Mouse (Mus musculus) T-helper 2 cell (primary cell): ENCODE measurements around the gene Ssr3.

ENCODE experiments used
- in situ Hi-C: fragments of 300-600 bp; cut with MboI, MseI; formaldehyde crosslinking; loops from one replicate; pipeline ENCODE4 v1.15.1; 2025; ENCODE audit warnings: high pct_unique_total_duplicates

Gene Ssr3

DNA sequence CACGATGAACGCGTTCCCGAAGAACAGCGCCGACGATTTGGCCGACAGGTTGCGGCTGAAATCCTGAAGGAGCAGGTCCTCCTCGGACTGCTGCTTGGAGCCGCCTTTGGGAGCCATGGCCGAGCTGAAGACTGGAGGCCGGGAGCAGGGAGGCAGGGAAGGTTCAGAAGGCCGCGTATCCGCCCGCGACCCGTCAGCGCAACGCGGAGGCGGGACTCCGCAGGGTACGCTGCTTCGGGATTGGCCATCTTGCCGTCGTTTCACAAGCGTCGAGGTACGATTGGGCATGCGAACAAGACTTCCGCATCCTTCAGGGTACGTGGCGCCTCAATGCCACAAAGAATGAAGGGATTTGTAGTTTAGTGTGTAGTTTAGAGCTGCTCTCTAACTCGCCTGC, at the start of gene Ssr3:
TSS of gene Ssr3 (minus strand) at position 203 of the 397 bp plus-strand sequence.
- in situ Hi-C loops = loop anchor here (5.0 to 10.0 kb wide), 2 partner anchors 135 to 1408 kb away; partner anchors contain the start of gene Tiparp

- in situ Hi-C loops = no loop called here
Measured at GRCm38 (mm10) chr3:65441586-65442111, 49.2 kb upstream of the Ssr3 start.

GRCm38 (mm10) chr3:65438511-65439228, 46.2 kb upstream of the Ssr3 start:
- in situ Hi-C loops = no loop called here

DNA sequence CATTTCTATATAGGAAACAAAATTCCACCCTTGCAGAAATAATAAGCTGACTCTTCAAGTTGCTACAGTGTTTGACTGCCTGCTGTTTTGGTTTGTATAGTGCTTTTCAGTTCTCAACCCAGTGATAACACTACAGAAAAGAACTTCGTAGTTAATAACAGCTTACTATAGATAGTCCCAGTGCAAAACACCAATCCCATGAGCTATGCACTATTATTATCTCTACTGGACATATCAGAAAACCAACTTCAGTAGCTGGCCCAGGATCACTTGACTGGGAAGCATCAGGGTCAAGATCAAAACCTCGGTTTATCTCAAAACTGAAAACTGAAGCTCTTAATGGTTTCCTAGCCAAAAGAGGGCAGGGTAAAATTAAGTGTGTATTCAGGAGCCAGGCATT, 43.4 kb upstream of the Ssr3 start:
- in situ Hi-C loops = no loop called here

GRCm38 (mm10) chr3:65435101-65435571, 42.7 kb upstream of the Ssr3 start:
- in situ Hi-C loops = no loop called here

GRCm38 (mm10) chr3:65432236-65432635, 39.8 kb upstream of the Ssr3 start:
- in situ Hi-C loops = loop anchor here (5.0 kb wide), 1 partner anchor 35 kb away; no protein-coding TSS in a partner anchor

GRCm38 (mm10) chr3:65419706-65420105, 27.3 kb upstream of the Ssr3 start:
- in situ Hi-C loops = no loop called here

- in situ Hi-C loops = no loop called here
Measured at GRCm38 (mm10) chr3:65417913-65418594, 25.6 kb upstream of the Ssr3 start.

DNA sequence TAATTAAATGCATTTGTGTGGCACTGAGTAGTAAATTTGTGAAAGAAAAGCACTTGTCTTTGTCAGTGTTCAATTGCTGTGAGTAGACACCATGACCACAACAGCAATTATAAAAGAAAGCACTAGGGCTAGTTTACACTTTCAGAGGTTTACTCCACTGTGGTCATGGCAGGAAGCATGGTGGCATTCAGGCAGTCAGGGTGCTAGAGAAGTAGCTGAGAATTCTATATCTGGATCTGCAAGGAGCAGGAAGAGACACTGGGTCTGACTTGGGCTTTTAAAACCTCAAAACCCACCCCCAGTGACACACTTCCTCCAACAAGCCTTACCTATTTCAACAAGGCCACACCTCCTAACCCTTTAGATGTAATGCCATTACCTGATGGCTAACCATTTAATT, 24.1 kb upstream of the Ssr3 start:
- in situ Hi-C loops = no loop called here

- in situ Hi-C loops = no loop called here
Measured at GRCm38 (mm10) chr3:65407891-65408290, 15.5 kb upstream of the Ssr3 start.

GRCm38 (mm10) chr3:65405781-65406180, 13.4 kb upstream of the Ssr3 start:
- in situ Hi-C loops = no loop called here

GRCm38 (mm10) chr3:65397566-65397965, 5.1 kb upstream of the Ssr3 start:
- in situ Hi-C loops = loop anchor here (5.0 to 10.0 kb wide), 2 partner anchors 35 to 1413 kb away; no protein-coding TSS in a partner anchor

- in situ Hi-C loops = loop anchor here (5.0 to 10.0 kb wide), 2 partner anchors 35 to 1412 kb away; no protein-coding TSS in a partner anchor
Measured at GRCm38 (mm10) chr3:65396835-65397504, 4.5 kb upstream of the Ssr3 start.

GRCm38 (mm10) chr3:65395111-65395510, 2.7 kb upstream of the Ssr3 start:
- in situ Hi-C loops = loop anchor here (5.0 to 10.0 kb wide), 2 partner anchors 37 to 1410 kb away; no protein-coding TSS in a partner anchor

GRCm38 (mm10) chr3:65391784-65392420, 521 bp downstream of the Ssr3 start:
- in situ Hi-C loops = loop anchor here (5.0 to 10.0 kb wide), 2 partner anchors 135 to 1407 kb away; partner anchors contain the start of gene Tiparp

DNA sequence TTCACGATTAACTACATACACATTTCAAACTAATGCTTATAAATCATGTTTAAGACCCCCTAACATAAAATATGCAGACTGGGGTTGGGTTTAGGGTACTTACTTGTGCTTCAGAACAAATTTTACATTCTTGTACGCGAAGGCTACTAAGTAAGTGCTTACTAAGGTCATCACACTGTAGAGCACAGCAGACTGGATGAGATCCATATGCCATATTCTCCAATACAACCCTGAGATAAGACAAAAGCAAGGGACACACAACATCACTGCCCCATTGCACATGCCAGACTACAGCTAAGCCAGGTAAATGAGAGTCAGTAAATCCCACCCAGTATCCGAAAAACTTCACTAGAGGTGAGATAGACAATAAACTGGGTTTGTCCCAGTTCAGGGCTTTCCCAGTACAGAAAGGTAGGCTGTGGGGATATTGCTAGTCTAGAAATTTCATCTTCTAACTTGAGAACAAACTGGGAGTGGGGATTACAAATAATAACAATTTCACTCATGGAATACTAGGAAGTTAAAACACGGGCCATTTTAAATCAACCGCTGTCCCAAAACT, 1.1 kb downstream of the Ssr3 start:
- in situ Hi-C loops = loop anchor here (5.0 to 10.0 kb wide), 2 partner anchors 136 to 1407 kb away; partner anchors contain the start of gene Tiparp

- in situ Hi-C loops = no loop called here
Measured at GRCm38 (mm10) chr3:65385771-65386170, 6.7 kb downstream of the Ssr3 start.

GRCm38 (mm10) chr3:65384431-65384830, 8.0 kb downstream of the Ssr3 start:
- in situ Hi-C loops = no loop called here

DNA sequence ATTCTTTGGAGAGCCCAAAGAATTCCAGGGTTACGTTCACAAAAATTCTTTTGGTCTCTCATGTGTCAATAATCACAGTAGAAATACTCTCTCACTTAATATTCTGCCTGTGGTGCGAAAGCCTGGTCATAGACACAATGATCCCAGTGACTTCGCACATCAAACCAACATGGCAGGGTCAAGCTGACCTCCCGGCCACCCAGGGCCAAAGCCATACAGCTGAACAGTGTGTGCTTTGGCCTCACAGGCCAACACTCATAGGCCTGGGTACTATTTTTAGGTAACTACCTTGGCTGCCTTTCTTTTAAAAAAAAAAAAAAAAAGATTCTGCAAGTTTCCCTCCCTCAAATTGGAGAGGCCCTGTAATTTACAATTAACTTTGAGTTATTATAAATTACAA, 11.3 kb downstream of the Ssr3 start:
- in situ Hi-C loops = no loop called here

DNA sequence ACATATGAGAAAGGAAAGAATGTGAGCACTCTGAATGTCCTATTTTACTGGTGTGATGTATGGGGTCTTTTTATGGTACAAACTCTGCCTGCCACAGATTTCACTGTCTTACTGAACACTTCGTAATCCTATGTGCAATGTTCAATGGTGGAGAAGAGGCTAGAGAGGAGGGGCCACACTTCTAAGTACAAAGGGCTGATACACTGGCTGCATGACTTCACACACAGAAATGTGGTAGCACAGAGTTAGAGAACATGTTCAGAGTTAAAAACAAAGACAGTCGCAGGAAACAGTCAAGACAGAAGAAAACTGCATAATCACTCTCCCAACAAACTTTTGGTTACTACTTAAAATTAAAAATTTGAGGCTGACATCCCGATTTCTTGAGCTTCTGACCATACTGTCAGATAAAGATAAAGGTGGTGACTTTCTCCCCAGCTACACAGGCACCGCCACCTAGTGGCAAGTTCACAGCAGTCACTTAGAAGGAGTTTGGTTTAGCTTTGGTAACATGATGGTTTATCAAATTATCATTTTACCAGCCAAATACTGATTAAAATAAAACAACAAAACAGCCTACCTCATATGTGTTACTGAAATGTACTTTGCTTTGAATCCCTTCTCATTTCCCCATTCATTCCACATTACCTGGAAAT, 12.4 kb downstream of the Ssr3 start:
- in situ Hi-C loops = no loop called here
